Mouse (Mus musculus) heart, postnatal 0 days (tissue): ENCODE data around the gene Med13l. TPM values are rescaled to one million over a fixed set of nuclear protein-coding genes. Genes with fewer than 3 reads are reported as not detected.

Experiments
- ATAC-seq: fragments of 200-750 bp; cut with Nextera tagmentation; 2 replicates; pipeline ENCODE4 v1.8.0; 2017; ENCODE audit warnings: low read depth, moderate number of reproducible peaks, moderate library complexity; ENCODE audit not compliant: insufficient read depth
- DNase-seq: peaks from one replicate; pipeline ENCODE4 v3.0.0-alpha.2; 2016; ENCODE audit warnings: low spot score
- H3K27ac ChIP-seq: fragments of 300-500 bp; sonication (generic); 2 replicates; pipeline ENCODE4 v1.5.1; 2014; ENCODE audit warnings: low read depth, mild to moderate bottlenecking
- H3K27me3 ChIP-seq: fragments of 300-500 bp; sonication (generic); 2 replicates; pipeline ENCODE4 v1.6.1; 2014; ENCODE audit warnings: low read length, mixed read lengths; ENCODE audit not compliant: control insufficient read depth, insufficient read depth
- H3K36me3 ChIP-seq: fragments of 300-500 bp; sonication (generic); replicated peaks from 2 replicates; pipeline ENCODE4 v1.6.1; 2014; ENCODE audit warnings: low read length, mixed read lengths; ENCODE audit not compliant: control insufficient read depth, insufficient read depth
- H3K4me1 ChIP-seq: fragments of 300-500 bp; sonication (generic); 2 replicates; pipeline ENCODE4 v1.6.1; 2014; ENCODE audit warnings: antibody characterized with exemption; ENCODE audit not compliant: control insufficient read depth, insufficient read depth
- H3K4me2 ChIP-seq: fragments of 300-500 bp; sonication (generic); 2 replicates; pipeline ENCODE4 v1.6.1; 2014; ENCODE audit warnings: low read depth, mild to moderate bottlenecking, low read length, moderate library complexity
- H3K4me3 ChIP-seq: fragments of 300-500 bp; sonication (generic); 2 replicates; pipeline ENCODE4 v1.5.1; 2014; ENCODE audit warnings: low read depth, low read length
- H3K9ac ChIP-seq: fragments of 300-500 bp; sonication (generic); replicated peaks from 2 replicates; pipeline ENCODE4 v1.6.1; 2014; ENCODE audit warnings: low read depth, low read length, mixed read lengths
- H3K9me3 ChIP-seq: fragments of 300-500 bp; sonication (generic); replicated peaks from 2 replicates; pipeline ENCODE4 v1.6.1; 2016; ENCODE audit warnings: low read length; ENCODE audit not compliant: control insufficient read depth
- CTCF ChIP-seq: IDR thresholded peaks from 2 replicates; pipeline ENCODE4 v1.5.1; 2016; ENCODE audit warnings: antibody characterized with exemption, control low read depth, low read depth
- EP300 ChIP-seq: IDR thresholded peaks from 2 replicates; pipeline ENCODE4 v1.6.1; 2016; ENCODE audit warnings: antibody characterized with exemption, low read depth
- WGBS: fragments of 180-500 bp; shearing (Covaris S2); extraction: QIAGEN DNeasy Blood & Tissue Kit; methylation state at CpG from one replicate; pipeline ENCODE4 v1.1.7; 2014; 5-methylcytosine and 5-hydroxymethylcytosine counted together
- polyA plus RNA-seq: library from polyadenylated mRNA; unstranded; fragments of >200 nt; fragmentation: Nextera tagmentation; extraction: Ambion mirVana; gene quantifications from 2 replicates; pipeline ENCODE4 v1.2.1, GENCODE M21; 2015
- total RNA-seq: library from RNA; depleted of rRNA; stranded (reverse); fragments of >200 nt; gene quantifications from 2 replicates; pipeline ENCODE4 v1.2.3, GENCODE M21; 2014; ENCODE audit warnings: low replicate concordance

Gene Med13l
- total and polyA plus RNA-seq, 2 experiments from 2014 or later, result 5.2 to 11.4 TPM

DNA sequence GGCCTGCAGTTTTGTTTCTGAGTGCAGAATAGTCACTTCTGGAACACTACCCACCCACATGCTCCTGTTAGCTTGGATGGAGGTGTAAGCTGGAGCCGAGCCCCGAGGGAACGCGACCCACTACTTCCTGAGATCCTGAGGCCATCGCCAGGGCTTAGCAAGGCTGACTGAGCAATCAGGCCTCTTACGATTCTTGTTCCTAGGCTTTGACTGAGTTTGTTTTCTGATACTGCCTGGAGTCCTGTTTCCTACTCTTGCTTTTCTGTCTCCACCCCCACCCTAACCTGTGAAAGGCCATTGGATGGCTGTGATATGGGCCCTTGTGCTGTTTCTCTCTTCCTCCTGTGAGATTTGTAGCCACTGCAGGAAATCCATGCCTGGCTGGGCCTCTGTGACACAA, 3.1 kb downstream of the Med13l start:
- H3K9me3 ChIP-seq, result no peaks in the 10 kb centered on the region
- no peak for ATAC-seq
- no peak overlapping the region for H3K4me2 ChIP-seq
- peaks cover 16% of the 10 kb centered on the region for H3K4me1 ChIP-seq
- H3K27me3 ChIP-seq, result no peaks in the 10 kb centered on the region
- TF ChIP-seq CTCF, result no peak
- no peak for TF ChIP-seq EP300
- DNase-seq, result no peak
- H3K9ac ChIP-seq, result no peak overlapping the region
- H3K4me3 ChIP-seq, result no peak overlapping the region
- H3K27ac ChIP-seq, result no peak overlapping the region
- WGBS, result 46% methylated on average over 6 of the region's 6 CpGs
- no peaks in the 10 kb centered on the region for H3K36me3 ChIP-seq

DNA sequence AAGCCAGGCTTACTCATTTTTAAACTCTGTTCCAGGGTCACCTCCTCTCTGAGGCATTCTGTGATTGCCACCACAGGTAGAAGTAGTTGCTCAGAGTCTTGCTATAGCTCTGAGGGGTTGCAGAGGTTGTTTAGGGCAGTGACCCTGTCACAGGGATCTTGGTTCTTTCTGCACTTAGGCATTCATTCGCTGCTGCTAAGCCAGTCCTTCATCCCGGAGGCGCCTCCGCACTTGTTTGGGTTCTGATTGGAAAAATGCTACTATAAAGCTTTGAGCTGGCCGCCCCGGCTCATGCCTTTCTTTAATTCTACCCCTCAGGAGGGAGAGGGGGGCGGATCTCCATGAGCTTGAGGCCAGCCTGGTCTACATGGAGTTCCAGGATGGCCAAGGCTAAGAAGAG, 6.9 kb downstream of the Med13l start:
- Histone ChIP-seq H3K36me3 (no peaks in the 10 kb centered on the region), H3K9me3 (no peaks in the 10 kb centered on the region), H3K27me3 (no peaks in the 10 kb centered on the region), H3K9ac (no peak overlapping the region), H3K4me1 (peaks cover 21% of the 10 kb centered on the region), H3K4me3 (no peak overlapping the region), H3K4me2 (no peak overlapping the region), H3K27ac (no peak overlapping the region)
- DNase-seq (no peak), ATAC-seq (no peak)
- WGBS, result 70% methylated on average over 7 of the region's 7 CpGs
- TF ChIP-seq EP300, result no peak
- TF ChIP-seq CTCF, result no peak

DNA sequence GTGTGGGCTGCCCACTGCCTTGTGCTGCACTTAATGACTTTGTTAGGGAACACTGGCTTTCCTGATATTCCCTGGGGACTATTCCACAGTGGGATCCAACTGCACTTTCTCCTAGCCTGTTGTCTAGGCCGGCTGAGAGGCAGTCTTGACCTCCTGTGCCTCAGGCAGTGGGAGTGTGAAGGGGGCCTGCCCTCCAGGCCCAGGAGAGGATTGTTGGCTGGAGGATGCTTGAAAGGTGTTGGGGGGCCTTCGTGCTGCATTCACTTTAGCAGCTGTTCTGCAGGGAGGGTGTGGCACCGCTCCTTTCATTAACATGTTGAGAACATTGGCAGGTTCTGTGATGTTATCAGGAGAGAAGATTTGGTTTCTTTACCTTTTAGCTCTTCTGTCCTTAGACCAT, 8.5 kb downstream of the Med13l start:
- H3K36me3 ChIP-seq, result no peaks in the 10 kb centered on the region
- DNase-seq (no peak), ATAC-seq (no peak)
- H3K27ac ChIP-seq, result no peak overlapping the region
- H3K4me1 ChIP-seq, result peaks cover 20% of the 10 kb centered on the region
- no peak overlapping the region for H3K9ac ChIP-seq
- H3K27me3 ChIP-seq, result no peaks in the 10 kb centered on the region
- no peak overlapping the region for H3K4me3 ChIP-seq
- no peak overlapping the region for H3K4me2 ChIP-seq
- no peaks in the 10 kb centered on the region for H3K9me3 ChIP-seq
- WGBS, result 65% methylated on average over 3 of the region's 3 CpGs
- TF ChIP-seq EP300 (no peak), CTCF (no peak)

DNA sequence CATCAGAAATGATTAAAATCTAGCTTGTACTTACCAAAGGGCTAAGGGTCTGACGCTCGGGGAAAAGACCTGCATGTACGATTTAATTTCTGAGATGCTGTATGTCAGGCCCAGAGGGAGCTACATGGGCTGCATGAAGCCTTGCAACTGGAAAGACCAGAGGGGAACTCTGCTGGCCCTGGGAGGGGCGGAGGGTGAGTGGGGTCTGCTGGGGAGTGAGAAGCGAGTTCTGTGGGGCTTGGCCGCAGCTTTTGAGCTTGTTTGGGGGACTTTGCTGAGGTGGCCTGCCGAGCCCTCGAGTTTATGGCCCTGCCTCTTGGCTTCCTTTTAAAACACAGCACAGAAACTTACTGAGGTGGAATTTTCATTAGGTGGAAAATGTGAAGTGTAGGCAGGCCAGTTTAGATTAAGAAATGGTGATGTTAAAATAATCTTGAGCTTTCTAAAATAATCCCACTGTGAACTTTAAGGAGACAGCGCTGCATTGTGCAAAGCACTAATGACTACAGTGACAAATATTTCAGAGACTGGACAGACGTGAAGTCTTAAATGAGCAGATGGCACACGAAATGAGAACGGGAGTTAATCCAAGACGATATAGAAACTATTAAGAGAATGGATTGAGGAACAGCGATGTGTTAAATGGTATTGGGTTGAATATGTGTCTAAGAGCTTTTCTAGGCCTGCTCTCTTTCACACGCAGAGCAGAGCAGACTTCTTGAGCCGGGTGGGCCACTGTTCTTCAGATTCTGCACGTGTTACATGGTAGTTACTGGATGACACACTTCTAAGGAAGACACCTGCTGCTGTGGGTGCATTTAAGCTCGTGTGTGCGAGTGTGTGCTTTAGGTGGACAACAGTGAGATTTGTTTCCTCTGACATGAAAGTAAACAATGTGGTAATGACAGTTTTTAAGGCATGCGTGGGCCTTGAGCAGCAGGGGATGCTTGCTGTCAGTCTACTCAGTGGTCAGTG, 9.4 kb downstream of the Med13l start:
- DNase-seq, result no peak
- WGBS, result 73% methylated on average over 20 of the region's 20 CpGs
- no peak overlapping the region for H3K4me2 ChIP-seq
- H3K9ac ChIP-seq, result no peak overlapping the region
- no peak overlapping the region for H3K4me3 ChIP-seq
- peaks cover 23% of the 10 kb centered on the region for H3K4me1 ChIP-seq
- H3K36me3 ChIP-seq, result no peaks in the 10 kb centered on the region
- H3K27me3 ChIP-seq, result no peaks in the 10 kb centered on the region
- ATAC-seq, result no peak
- no peak overlapping the region for H3K27ac ChIP-seq
- TF ChIP-seq EP300 (no peak), CTCF (no peak)
- H3K9me3 ChIP-seq, result no peaks in the 10 kb centered on the region

DNA sequence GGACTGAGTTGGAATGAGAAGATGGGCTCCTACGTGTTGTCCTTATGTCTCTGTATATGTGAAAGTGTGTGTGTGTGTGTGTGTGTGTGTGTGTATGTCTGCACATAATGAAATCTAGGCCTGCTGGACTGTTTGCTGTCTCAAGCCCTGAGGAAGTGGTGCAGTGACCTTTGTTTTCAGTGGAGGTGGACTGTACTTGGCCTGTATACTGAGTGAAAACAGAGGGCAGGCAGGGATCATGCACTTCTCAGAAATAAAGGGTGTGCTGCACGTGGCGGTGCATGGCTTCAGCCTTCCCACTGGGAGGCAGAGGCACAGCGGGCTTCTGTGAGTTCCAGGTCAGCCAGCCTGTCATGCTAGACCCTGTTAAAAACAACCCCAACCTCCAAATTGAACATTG, 11.0 kb downstream of the Med13l start:
- Histone ChIP-seq H3K9me3 (no peaks in the 10 kb centered on the region), H3K9ac (no peak overlapping the region), H3K4me2 (no peak overlapping the region), H3K36me3 (no peaks in the 10 kb centered on the region), H3K4me3 (no peak overlapping the region), H3K27ac (no peak overlapping the region), H3K4me1 (peaks cover 18% of the 10 kb centered on the region), H3K27me3 (no peaks in the 10 kb centered on the region)
- ATAC-seq, result no peak
- 57% methylated on average over 4 of the region's 4 CpGs for WGBS
- no peak for DNase-seq
- TF ChIP-seq CTCF (no peak), EP300 (no peak)

DNA sequence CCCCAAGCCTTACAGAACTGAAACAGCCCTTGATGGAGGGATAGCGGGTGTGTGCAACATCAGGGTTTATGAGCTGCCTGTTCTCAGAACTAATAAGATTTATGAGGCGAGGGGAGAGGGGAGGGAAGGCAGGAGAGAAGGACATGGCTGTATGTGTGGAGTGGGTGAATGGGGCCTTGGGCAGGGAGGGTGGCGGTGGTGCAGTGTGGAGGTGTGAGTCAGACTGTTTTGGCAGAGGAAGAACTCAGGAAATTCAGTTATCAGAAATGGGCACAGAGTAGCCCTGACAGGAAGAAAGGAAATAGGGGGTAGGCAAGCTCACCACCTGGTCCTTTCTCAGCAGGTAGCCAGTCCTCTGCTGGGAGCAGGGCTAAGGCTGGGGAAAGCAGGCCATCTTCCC, 13.8 kb downstream of the Med13l start:
- TF ChIP-seq EP300 (no peak), CTCF (no peak)
- Histone ChIP-seq H3K9me3 (no peaks in the 10 kb centered on the region), H3K9ac (no peak overlapping the region), H3K4me2 (no peak overlapping the region), H3K4me1 (peaks cover 13% of the 10 kb centered on the region; the same call in 1 of the 2 replicates), H3K27me3 (no peaks in the 10 kb centered on the region), H3K4me3 (no peak overlapping the region), H3K36me3 (no peaks in the 10 kb centered on the region), H3K27ac (no peak overlapping the region)
- 64% methylated on average over 3 of the region's 3 CpGs for WGBS
- no peak for DNase-seq
- 0 out of 2 replicates have a peak, but pooled peaks have one; percentile 24 for ATAC-seq
